Mouse (Mus musculus) neural tube, embryonic 10.5 days (tissue): ENCODE results near the gene Gm20481.
A peak's percentile ranks its signal among the peaks of the same experiment; 100 is the strongest.
"Not testable (repeated sequence)": the region's sequence is repeated elsewhere in the genome, so short reads cannot be mapped to it uniquely, and the experiment has no call there.

Source experiments
- DNase-seq: peaks from one replicate; pipeline ENCODE4 v3.0.0-alpha.2; 2017; ENCODE audit warnings: low spot score; ENCODE audit errors: extremely low spot score

The Gm20481 gene

GRCm38 (mm10) chr17:35003022-35003838, 33.5 kb downstream of the Gm20481 start:
- no peak for DNase-seq

- no peak for DNase-seq
These were observed 34.5 kb downstream of the Gm20481 start for GRCm38 (mm10) chr17:35004075-35004717.

- DNase-seq: no peak
These were observed 35.4 kb downstream of the Gm20481 start for GRCm38 (mm10) chr17:35005158-35005557.

- DNase-seq: not testable (repeated sequence)
These were observed 36.2 kb downstream of the Gm20481 start for GRCm38 (mm10) chr17:35005902-35006301.

GRCm38 (mm10) chr17:35007387-35007991, 37.8 kb downstream of the Gm20481 start:
- no peak for DNase-seq

- no peak for DNase-seq
These were observed 39.9 kb downstream of the Gm20481 start for GRCm38 (mm10) chr17:35009586-35009985.

- DNase-seq: no peak
These were observed 41.7 kb downstream of the Gm20481 start for GRCm38 (mm10) chr17:35011440-35011839.

- DNase-seq: no peak
These were observed 42.7 kb downstream of the Gm20481 start for GRCm38 (mm10) chr17:35012430-35012829.

GRCm38 (mm10) chr17:35013221-35013620, 43.5 kb downstream of the Gm20481 start:
- no peak for DNase-seq

- no peak for DNase-seq
These were observed 45.6 kb downstream of the Gm20481 start for GRCm38 (mm10) chr17:35015296-35015695.

- no peak for DNase-seq
These were observed 46.7 kb downstream of the Gm20481 start, which contains the start of gene Vwa7 for GRCm38 (mm10) chr17:35016376-35016775. Vwa7 (plus strand) TSS chr17:35016579.

GRCm38 (mm10) chr17:35016791-35017705, 47.3 kb downstream of the Gm20481 start:
- DNase-seq: no peak

GRCm38 (mm10) chr17:35017706-35018030, 48.0 kb downstream of the Gm20481 start:
- DNase-seq: no peak

GRCm38 (mm10) chr17:35018171-35018570, 48.5 kb downstream of the Gm20481 start:
- DNase-seq: no peak

GRCm38 (mm10) chr17:35019894-35020293, 50.2 kb downstream of the Gm20481 start:
- no peak for DNase-seq

- no peak for DNase-seq
These were observed 50.8 kb downstream of the Gm20481 start for GRCm38 (mm10) chr17:35020551-35020950.

GRCm38 (mm10) chr17:35021163-35021808, 51.6 kb downstream of the Gm20481 start:
- DNase-seq: peak; percentile 97
